Mouse (Mus musculus) brain, embryonic 14.5 days (tissue): ENCODE data around the gene Ddit4. TPM values are rescaled to one million over a fixed set of nuclear protein-coding genes. Genes with fewer than 3 reads are reported as not detected.

Experiments
- DNase-seq: peaks from one replicate; pipeline ENCODE4 v3.0.0-alpha.2; 2011; ENCODE audit warnings: low read depth
- CTCF ChIP-seq: fragments of 200-500 bp; IDR thresholded peaks from 2 replicates; pipeline ENCODE4 v1.5.1; 2012; ENCODE audit warnings: inconsistent platforms, mild to moderate bottlenecking, moderate library complexity, borderline replicate concordance; ENCODE audit not compliant: insufficient read depth, insufficient read length; ENCODE audit errors: extremely low read depth
- POLR2A ChIP-seq: fragments of 200-500 bp; IDR thresholded peaks from 2 replicates; pipeline ENCODE4 v1.6.1; 2012; ENCODE audit warnings: mild to moderate bottlenecking, inconsistent platforms, borderline replicate concordance; ENCODE audit not compliant: poor library complexity, insufficient read depth, insufficient read length, severe bottlenecking; ENCODE audit errors: extremely low read depth
- polyA plus RNA-seq: library from polyadenylated mRNA; depleted of rRNA; stranded (reverse); fragments of >200 nt; gene quantifications from 2 replicates; pipeline ENCODE4 v1.2.3, GENCODE M21; 2012

The Ddit4 gene
- polyA plus RNA-seq, 1 experiment: 82.4 TPM

- no peak for TF ChIP-seq CTCF
- no peak for TF ChIP-seq POLR2A
- peak; percentile 43 for DNase-seq
Observed at GRCm38 (mm10) chr10:59942281-59942846, 9.3 kb downstream of the Ddit4 start.

GRCm38 (mm10) chr10:59939081-59939480 lies 12.6 kb downstream of the Ddit4 start:
- DNase-seq: no peak
- TF ChIP-seq POLR2A: no peak
- TF ChIP-seq CTCF: no peak

DNA sequence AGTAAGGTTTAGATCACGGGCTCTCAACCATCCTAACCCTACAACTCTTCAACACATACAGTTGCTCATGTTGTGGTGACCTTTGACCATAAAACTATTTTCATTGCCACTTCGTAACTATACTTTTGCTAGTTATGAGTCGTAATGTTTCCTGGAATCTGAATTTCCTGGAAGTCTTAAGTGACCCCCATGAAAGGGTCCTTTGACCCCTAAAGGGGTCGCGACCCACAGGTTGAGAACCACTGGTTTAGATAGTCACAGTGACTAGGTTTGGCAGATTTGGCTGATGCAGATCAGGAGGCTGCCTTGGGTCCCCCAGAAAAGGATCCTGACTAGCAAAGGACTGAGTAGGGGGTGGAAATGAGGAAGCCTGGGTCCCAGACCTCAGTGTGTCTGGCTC lies 13.0 kb downstream of the Ddit4 start:
- DNase-seq: no peak
- TF ChIP-seq POLR2A (no peak), CTCF (no peak)

GRCm38 (mm10) chr10:59936058-59936856 lies 15.4 kb downstream of the Ddit4 start:
- TF ChIP-seq POLR2A (no peak), CTCF (no peak)
- no peak for DNase-seq

DNA sequence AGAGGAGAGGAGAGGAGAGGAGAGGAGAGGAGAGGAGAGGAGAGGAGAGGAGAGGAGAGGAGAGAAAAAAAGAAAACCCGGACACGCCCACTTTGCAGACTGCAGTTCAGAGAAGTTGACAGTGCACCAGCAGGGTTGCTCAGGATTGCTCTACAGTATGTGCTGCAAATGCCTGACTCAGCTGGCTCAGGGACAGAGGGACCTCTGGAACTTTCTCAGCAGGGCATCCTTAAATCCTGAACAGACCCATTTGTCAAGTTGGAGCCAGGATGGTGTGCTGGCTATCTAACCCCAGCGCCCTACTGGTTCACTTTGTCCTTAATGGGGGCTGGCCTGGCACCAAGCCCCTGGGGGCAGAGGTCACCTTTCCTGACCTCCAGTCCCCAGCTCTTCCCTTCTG lies 17.6 kb downstream of the Ddit4 start:
- no peak for TF ChIP-seq CTCF
- TF ChIP-seq POLR2A: no peak
- DNase-seq: no peak

DNA sequence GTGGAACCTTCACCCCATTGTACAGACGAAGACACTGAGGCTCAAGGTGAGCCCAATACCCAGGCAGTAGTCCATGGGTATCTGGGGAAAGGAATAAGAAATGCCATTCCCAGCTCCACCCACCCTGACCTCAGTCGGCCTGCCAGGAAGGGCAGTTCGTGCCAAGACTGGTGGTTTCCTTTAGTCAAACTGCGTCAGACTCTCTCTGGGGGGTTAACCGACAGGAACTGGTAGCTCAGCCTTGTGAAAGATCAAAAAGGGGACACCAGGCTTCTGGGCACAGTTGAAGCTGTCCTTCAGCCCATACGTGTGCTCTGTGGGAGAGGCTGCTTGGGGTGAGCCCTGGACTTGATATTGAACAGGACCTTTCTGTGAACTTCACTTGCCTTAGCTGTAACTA lies 19.1 kb downstream of the Ddit4 start:
- TF ChIP-seq POLR2A: no peak
- no peak for TF ChIP-seq CTCF
- DNase-seq: no peak

GRCm38 (mm10) chr10:59930996-59931395 lies 20.6 kb downstream of the Ddit4 start:
- TF ChIP-seq CTCF: no peak
- TF ChIP-seq POLR2A: no peak
- peak; percentile 89 for DNase-seq

DNA sequence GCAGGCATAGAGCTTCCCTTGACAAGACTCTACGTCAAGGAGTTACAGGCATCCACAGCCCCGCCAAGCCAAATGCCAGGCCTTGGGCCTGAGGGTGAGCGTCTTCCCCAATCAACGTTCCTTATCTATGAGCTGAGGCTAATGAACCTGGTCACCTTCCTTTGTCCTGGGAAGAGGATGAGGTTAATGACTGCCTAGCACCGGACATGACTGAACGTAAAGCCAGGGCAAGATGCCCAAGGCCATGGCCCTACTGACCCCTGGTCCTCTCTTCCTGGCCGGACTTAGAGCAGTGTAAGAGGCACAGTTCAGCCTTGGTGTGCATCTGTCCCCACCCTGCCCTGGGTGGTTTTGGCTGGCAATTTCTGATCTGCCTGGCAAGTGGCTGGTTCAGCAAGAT lies 22.4 kb downstream of the Ddit4 start:
- no peak for TF ChIP-seq CTCF
- TF ChIP-seq POLR2A: no peak
- DNase-seq: no peak

- no peak for DNase-seq
- TF ChIP-seq CTCF: no peak
- TF ChIP-seq POLR2A: no peak
Observed at GRCm38 (mm10) chr10:59924305-59924704, 27.3 kb downstream of the Ddit4 start.

GRCm38 (mm10) chr10:59923493-59923892 lies 28.1 kb downstream of the Ddit4 start:
- DNase-seq: no peak
- TF ChIP-seq CTCF (no peak), POLR2A (no peak)

GRCm38 (mm10) chr10:59920810-59921681 lies 30.6 kb downstream of the Ddit4 start:
- TF ChIP-seq CTCF (peak; percentile 28; the same call in 1 of the 2 replicates), POLR2A (peak; percentile 7; the same call in 1 of the 2 replicates)
- DNase-seq: peak; percentile 93

DNA sequence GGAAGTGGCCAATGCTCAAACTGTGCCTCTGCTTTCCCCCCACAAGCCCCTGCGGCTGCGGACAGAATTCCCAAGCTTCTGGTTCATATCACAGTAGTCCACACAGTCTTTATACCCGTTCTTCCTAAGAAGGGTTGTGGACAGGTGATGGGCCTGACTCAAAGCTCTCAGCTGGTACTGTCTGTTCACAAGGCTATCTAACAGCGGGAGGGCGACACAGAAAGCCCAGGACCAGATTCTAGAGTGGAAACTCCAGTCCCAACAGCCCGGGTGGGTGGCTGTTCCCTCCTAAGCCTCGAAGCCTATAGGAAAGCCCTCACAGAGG lies 31.2 kb downstream of the Ddit4 start:
- TF ChIP-seq POLR2A (no peak), CTCF (no peak)
- DNase-seq: no peak
